Mouse (Mus musculus): ENCODE measurements around the gene Enpp6. TPM values are rescaled to one million over a fixed set of nuclear protein-coding genes. Genes with fewer than 3 reads are reported as not detected.

The Enpp6 gene
- polyA plus RNA-seq, 1 experiment from 2014 or later: 0.60 TPM

DNA sequence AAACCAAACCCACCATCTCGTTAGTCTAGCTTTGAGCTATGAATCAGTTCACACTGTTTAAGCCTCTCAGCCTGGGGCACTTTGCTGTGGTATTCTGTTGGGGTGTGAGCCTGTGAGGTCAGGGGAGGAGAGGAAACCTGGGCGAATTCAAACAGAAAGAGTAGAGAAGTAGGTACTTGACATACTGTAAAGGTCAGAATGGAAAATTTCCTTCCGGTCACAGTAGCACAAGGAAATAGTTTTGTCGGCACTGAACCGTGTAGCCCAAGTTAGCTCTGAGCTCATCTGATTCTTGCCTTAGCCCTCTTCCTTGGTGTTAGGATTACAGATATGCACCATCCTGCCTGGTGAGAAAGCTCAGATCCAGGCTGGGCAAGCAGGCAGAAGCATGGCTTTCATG lies 4.4 kb downstream of the Enpp6 start:
- no peaks in the 10 kb centered on the region for H3K27me3 ChIP-seq (ENCODE audit: insufficient read depth, low read length)
- 60% methylated on average over 5 of the region's 5 CpGs for WGBS (ENCODE audit: insufficient replicate concordance)
- H3K4me2 ChIP-seq (ENCODE audit: low read depth, low read length): no peak overlapping the region
- no peak overlapping the region for H3K9ac ChIP-seq (replicated peaks)
- ATAC-seq (no peak), DNase-seq (no peak)
- H3K4me3 ChIP-seq (ENCODE audit: low read depth, low read length): no peak overlapping the region
- no peaks in the 10 kb centered on the region for H3K9me3 ChIP-seq (ENCODE audit: low read length)
- TF ChIP-seq CTCF (IDR thresholded peaks at IDR 0.05; ENCODE audit: low read depth): no peak
- TF ChIP-seq EP300 (IDR thresholded peaks at IDR 0.05; ENCODE audit: low read depth): no peak
- H3K27ac ChIP-seq (ENCODE audit: low read depth): no peak overlapping the region
- no peaks in the 10 kb centered on the region for H3K36me3 ChIP-seq (replicated peaks; ENCODE audit: insufficient read depth, low read length)
- H3K4me1 ChIP-seq (ENCODE audit: insufficient read depth): no peaks in the 10 kb centered on the region

DNA sequence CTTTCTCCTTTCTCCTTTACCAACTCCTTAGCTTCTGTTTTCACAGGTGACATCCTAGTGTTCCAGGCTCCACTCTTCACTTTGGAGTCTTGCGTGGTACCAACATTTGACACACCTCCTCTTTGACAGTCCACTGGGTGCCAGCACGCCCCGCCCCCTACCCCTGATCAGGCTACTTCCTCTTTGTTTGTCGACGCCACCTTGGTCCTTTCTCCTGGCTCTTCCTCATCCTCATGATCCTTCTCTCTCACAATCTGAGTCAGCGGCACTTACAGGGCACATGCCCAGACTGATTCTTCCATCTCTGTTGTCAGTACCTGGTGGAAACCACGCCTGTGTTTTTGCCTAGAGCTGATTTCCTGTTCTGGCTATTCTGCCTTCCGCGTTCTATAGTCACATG lies 5.9 kb downstream of the Enpp6 start:
- no peak for DNase-seq
- ATAC-seq: no peak
- Histone ChIP-seq H3K27ac (ENCODE audit: low read depth) (no peak overlapping the region), H3K27me3 (ENCODE audit: insufficient read depth, low read length) (no peaks in the 10 kb centered on the region), H3K4me3 (ENCODE audit: low read depth, low read length) (no peak overlapping the region), H3K4me1 (ENCODE audit: insufficient read depth) (no peaks in the 10 kb centered on the region), H3K36me3 (replicated peaks; ENCODE audit: insufficient read depth, low read length) (no peaks in the 10 kb centered on the region), H3K9me3 (ENCODE audit: low read length) (no peaks in the 10 kb centered on the region), H3K4me2 (ENCODE audit: low read depth, low read length) (no peak overlapping the region), H3K9ac (replicated peaks) (no peak overlapping the region)
- no peak for TF ChIP-seq CTCF (IDR thresholded peaks at IDR 0.05; ENCODE audit: low read depth)
- TF ChIP-seq EP300 (IDR thresholded peaks at IDR 0.05; ENCODE audit: low read depth): no peak
- WGBS (ENCODE audit: insufficient replicate concordance): 73% methylated on average over 9 of the region's 9 CpGs

DNA sequence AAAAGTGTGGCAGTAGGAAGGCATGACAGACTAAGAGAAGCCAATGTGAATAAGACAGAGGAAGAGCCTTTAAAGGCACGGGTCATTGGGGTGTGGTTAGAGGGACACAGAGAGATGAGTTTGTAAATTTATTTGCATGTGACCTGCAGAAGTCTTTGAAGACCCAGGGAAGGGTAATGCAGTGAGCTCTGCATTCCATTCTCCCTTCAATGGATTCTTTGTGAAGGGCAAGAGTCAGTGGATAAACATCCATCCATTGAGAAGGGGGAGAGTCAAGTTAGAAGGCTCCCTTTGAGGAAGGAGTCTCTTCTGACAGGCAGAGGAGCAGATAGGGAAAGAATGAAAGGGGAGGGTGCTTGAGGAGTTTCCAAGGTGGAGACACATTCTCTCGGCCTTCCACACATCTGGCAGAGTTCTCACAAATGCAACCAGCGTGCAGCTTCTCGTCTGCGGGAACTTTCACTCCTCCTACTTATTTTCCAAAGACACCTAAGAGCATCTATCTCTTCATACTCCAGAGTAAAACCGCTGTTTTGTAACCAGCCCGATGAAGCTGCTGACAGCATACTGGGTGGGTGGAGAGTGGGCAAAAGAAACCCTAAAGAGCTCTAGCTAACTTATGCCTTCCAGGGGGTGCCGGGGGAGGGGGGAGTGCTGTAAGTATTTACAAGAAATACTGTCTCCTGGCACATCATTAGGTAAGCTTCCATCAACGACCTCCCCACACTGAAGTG lies 9.4 kb downstream of the Enpp6 start:
- no peak for TF ChIP-seq CTCF (IDR thresholded peaks at IDR 0.05; ENCODE audit: low read depth)
- TF ChIP-seq EP300 (IDR thresholded peaks at IDR 0.05; ENCODE audit: low read depth): no peak
- no peak for DNase-seq
- ATAC-seq: no peak
- Histone ChIP-seq H3K9ac (replicated peaks) (no peak overlapping the region), H3K4me2 (ENCODE audit: low read depth, low read length) (no peak overlapping the region), H3K36me3 (replicated peaks; ENCODE audit: insufficient read depth, low read length) (no peaks in the 10 kb centered on the region), H3K9me3 (ENCODE audit: low read length) (no peaks in the 10 kb centered on the region), H3K27ac (ENCODE audit: low read depth) (no peak overlapping the region), H3K27me3 (ENCODE audit: insufficient read depth, low read length) (no peaks in the 10 kb centered on the region), H3K4me3 (ENCODE audit: low read depth, low read length) (no peak overlapping the region), H3K4me1 (ENCODE audit: insufficient read depth) (no peaks in the 10 kb centered on the region)
- WGBS (ENCODE audit: insufficient replicate concordance): 61% methylated on average over 9 of the region's 9 CpGs

DNA sequence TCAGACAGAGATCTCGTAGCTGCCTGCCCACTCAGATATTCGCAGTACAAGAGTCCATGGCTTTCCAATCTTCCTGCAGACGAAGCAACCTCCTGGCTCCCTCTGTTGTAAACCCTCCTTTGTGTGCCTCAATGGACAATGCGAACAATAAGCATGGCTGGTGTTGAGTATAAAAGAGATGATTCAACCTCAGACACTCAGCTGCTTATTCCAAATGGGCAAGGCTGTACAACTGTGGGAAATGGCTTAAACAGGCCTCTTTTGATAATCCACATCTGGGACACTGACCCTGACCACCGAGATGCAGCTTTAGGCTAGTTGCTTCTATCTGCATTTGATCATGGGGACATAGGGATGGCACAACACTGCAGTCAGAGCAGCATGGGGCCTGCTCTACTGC lies 19.0 kb downstream of the Enpp6 start:
- H3K4me2 ChIP-seq (ENCODE audit: low read depth, low read length): no peak overlapping the region
- no peak overlapping the region for H3K27ac ChIP-seq (ENCODE audit: low read depth)
- H3K9ac ChIP-seq (replicated peaks): no peak overlapping the region
- no peaks in the 10 kb centered on the region for H3K9me3 ChIP-seq (ENCODE audit: low read length)
- 82% methylated on average over 5 of the region's 5 CpGs for WGBS (ENCODE audit: insufficient replicate concordance)
- H3K4me1 ChIP-seq (ENCODE audit: insufficient read depth): no peaks in the 10 kb centered on the region
- no peak for ATAC-seq
- TF ChIP-seq EP300 (IDR thresholded peaks at IDR 0.05; ENCODE audit: low read depth) (no peak), CTCF (IDR thresholded peaks at IDR 0.05; ENCODE audit: low read depth) (no peak)
- H3K4me3 ChIP-seq (ENCODE audit: low read depth, low read length): no peak overlapping the region
- H3K27me3 ChIP-seq (ENCODE audit: insufficient read depth, low read length): no peaks in the 10 kb centered on the region
- DNase-seq: no peak
- no peaks in the 10 kb centered on the region for H3K36me3 ChIP-seq (replicated peaks; ENCODE audit: insufficient read depth, low read length)

DNA sequence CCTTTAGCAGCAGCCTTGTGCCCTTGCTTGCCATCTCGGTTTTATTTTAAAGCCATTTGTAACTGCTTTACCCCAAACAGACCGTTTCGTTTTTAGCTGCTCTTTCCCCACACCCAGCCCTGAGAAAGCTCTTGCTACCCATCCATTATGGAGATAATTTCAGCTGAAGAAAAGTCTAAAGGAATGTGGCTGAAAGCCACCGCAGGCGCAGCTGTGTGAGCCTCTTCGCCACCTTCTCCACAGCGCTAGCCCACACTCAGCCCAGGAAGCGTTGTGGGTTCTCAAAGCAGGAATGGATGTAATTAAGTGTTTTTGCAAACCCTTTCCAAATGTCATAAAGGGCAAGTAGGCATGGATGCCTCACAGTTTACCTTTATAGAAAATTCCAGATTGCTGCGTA lies 20.1 kb downstream of the Enpp6 start:
- H3K4me1 ChIP-seq (ENCODE audit: insufficient read depth): no peaks in the 10 kb centered on the region
- H3K4me2 ChIP-seq (ENCODE audit: low read depth, low read length): no peak overlapping the region
- DNase-seq (no peak), ATAC-seq (no peak)
- H3K9ac ChIP-seq (replicated peaks): no peak overlapping the region
- WGBS (ENCODE audit: insufficient replicate concordance): 66% methylated on average over 9 of the region's 9 CpGs
- TF ChIP-seq EP300 (IDR thresholded peaks at IDR 0.05; ENCODE audit: low read depth): no peak
- no peak for TF ChIP-seq CTCF (IDR thresholded peaks at IDR 0.05; ENCODE audit: low read depth)
- H3K36me3 ChIP-seq (replicated peaks; ENCODE audit: insufficient read depth, low read length): no peaks in the 10 kb centered on the region
- no peak overlapping the region for H3K4me3 ChIP-seq (ENCODE audit: low read depth, low read length)
- H3K27me3 ChIP-seq (ENCODE audit: insufficient read depth, low read length): no peaks in the 10 kb centered on the region
- H3K9me3 ChIP-seq (ENCODE audit: low read length): no peaks in the 10 kb centered on the region
- H3K27ac ChIP-seq (ENCODE audit: low read depth): no peak overlapping the region

DNA sequence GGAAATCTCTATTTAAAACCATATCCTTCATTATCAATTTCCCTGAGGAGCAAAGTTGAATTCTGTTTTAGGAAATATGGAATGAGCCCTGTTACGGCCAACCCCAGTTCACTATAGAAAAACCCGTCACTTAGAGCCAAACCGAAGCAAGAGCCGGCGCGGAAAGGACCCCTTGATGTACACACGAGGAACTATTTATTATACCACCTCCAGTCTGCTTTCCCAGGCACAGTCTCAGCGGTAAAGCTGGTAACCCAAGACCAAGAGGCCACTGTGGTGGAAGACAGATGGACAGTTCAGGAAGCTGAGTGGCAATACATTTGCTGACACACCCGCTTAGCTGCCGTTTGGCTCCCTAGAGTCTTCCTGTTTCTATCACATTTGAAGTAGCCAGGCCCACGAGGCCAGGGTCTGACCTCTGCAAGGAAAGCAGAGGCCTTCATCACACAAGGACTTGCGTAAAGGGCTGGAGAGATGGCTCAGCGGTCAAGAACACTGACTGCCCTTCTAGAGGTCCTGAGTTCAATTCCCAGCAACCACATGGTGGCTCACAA lies 21.6 kb downstream of the Enpp6 start:
- Histone ChIP-seq H3K4me3 (ENCODE audit: low read depth, low read length) (no peak overlapping the region), H3K27ac (ENCODE audit: low read depth) (no peak overlapping the region), H3K9me3 (ENCODE audit: low read length) (no peaks in the 10 kb centered on the region), H3K4me1 (ENCODE audit: insufficient read depth) (no peaks in the 10 kb centered on the region), H3K27me3 (ENCODE audit: insufficient read depth, low read length) (no peaks in the 10 kb centered on the region), H3K36me3 (replicated peaks; ENCODE audit: insufficient read depth, low read length) (no peaks in the 10 kb centered on the region), H3K4me2 (ENCODE audit: low read depth, low read length) (no peak overlapping the region), H3K9ac (replicated peaks) (no peak overlapping the region)
- ATAC-seq (no peak), DNase-seq (no peak)
- WGBS (ENCODE audit: insufficient replicate concordance): 62% methylated on average over 13 of the region's 13 CpGs
- TF ChIP-seq EP300 (IDR thresholded peaks at IDR 0.05; ENCODE audit: low read depth) (no peak), CTCF (IDR thresholded peaks at IDR 0.05; ENCODE audit: low read depth) (no peak)

All from liver, postnatal 0 days (tissue).